Comparison of ENCODE assay signal across 9 mouse cellular contexts in genomic region chr12:85286941-85287340, GRCm38 (mm10). TPM values are rescaled to one million over a fixed set of nuclear protein-coding genes. Genes with fewer than 3 reads are reported as not detected.
A peak's percentile ranks its signal among the peaks of the same experiment; 100 is the strongest.
DNase-seq lines count a peak whose midpoint lies in the region; ATAC-seq and TF ChIP-seq lines count a peak whose summit lies in the region.
"Had no signal": no experiment of that assay in that cellular context is flagged by ENCODE, and none has a peak within 500 bp of the region (broad histone marks: within the 10 kb centered on the region; RNA-seq: fewer than 3 reads in every experiment).

No protein-coding gene starts in this region.

- no peak overlapping the region for H3K9ac ChIP-seq in hindbrain, embryonic 16.5 days (ENCODE audit: low read depth, low read length)
- H3K9ac ChIP-seq in MEL (ENCODE audit: control insufficient read depth, low read depth, low read length, poor library complexity, severe bottlenecking): no peak overlapping the region

- peaks cover 21% of the 10 kb centered on the region for H3K27me3 ChIP-seq in hindbrain, embryonic 10.5 days (ENCODE audit: insufficient read depth, poor library complexity, severe bottlenecking)
- H3K27me3 ChIP-seq in hindbrain, embryonic 16.5 days (replicated peaks; ENCODE audit: control insufficient read depth, insufficient read depth, low read length): no peaks in the 10 kb centered on the region
- H3K27me3 ChIP-seq in MEL (ENCODE audit: control insufficient read depth in 1 of 2, insufficient read depth in 2 of 2, low read length in 2 of 2): no peaks in the 10 kb centered on the region; a peak in 1 of 4 replicates

- TF ChIP-seq RAD21 in MEL (IDR thresholded peaks at IDR 0.05; ENCODE audit: low read depth, low read length): peak; percentile 79

- WGBS in hindbrain, embryonic 10.5 days: 32% methylated on average over 3 of the region's 5 CpGs
- WGBS in hindbrain, embryonic 16.5 days: 45% methylated on average over 2 of the region's 5 CpGs

- H3K9me3 ChIP-seq in hindbrain, embryonic 10.5 days: no peaks in the 10 kb centered on the region
- H3K9me3 ChIP-seq in hindbrain, embryonic 16.5 days (ENCODE audit: control insufficient read depth, low read length): no peaks in the 10 kb centered on the region
- H3K9me3 ChIP-seq in MEL (replicated peaks; ENCODE audit: insufficient read depth, low read length): no peaks in the 10 kb centered on the region

- no peak overlapping the region for H3K4me2 ChIP-seq in hindbrain, embryonic 16.5 days (ENCODE audit: low read length)

- peak; percentile 59 to 79 (median 62) for TF ChIP-seq CTCF in MEL (IDR thresholded peaks at IDR 0.05 in 2 of 3, conservative IDR thresholded peaks at IDR 0.05 in 1 of 3; ENCODE audit: control insufficient read depth in 1 of 3, insufficient read depth in 1 of 3, low read depth in 2 of 3, low read length in 3 of 3, poor library complexity in 1 of 3, severe bottlenecking in 1 of 3)

- peaks cover 17% of the 10 kb centered on the region for H3K4me1 ChIP-seq in hindbrain, embryonic 10.5 days (replicated peaks)
- H3K4me1 ChIP-seq in hindbrain, embryonic 16.5 days (ENCODE audit: control insufficient read depth, insufficient read depth, low read depth, low read length): peaks cover 11% of the 10 kb centered on the region
- peaks cover 7 to 9% of the 10 kb centered on the region in 2 experiments for H3K4me1 ChIP-seq in MEL (ENCODE audit: control insufficient read depth in 1 of 2, insufficient read depth in 2 of 2, low read length in 2 of 2)

- DNase-seq in hindbrain, embryonic 10.5 days (ENCODE audit: low spot score): peak; percentile 28
- peak; percentile 65 for DNase-seq in 3T3-L1 (ENCODE audit: low read depth, low spot score)
- DNase-seq in MEL (ENCODE audit: low read depth, low spot score): peak; percentile 66
- peak; percentile 51 for DNase-seq in lung, postnatal 36 days
- no peak for DNase-seq in urinary bladder, adult 18-20 months (ENCODE audit: low spot score in 2 of 2)
- no peak for DNase-seq in cerebellum, adult 8-10 months
- DNase-seq in urinary bladder, postnatal 4 days (ENCODE audit: low spot score in 2 of 2): no peak
- DNase-seq: right cerebral cortex, adult 18-20 months had no signal

- no peaks in the 10 kb centered on the region for H3K36me3 ChIP-seq in hindbrain, embryonic 10.5 days
- H3K36me3 ChIP-seq in hindbrain, embryonic 16.5 days (ENCODE audit: control insufficient read depth, insufficient read depth, low read length): no peaks in the 10 kb centered on the region
- peaks cover 0 to 5% of the 10 kb centered on the region in 2 experiments; a peak in 2 of 4 replicates for H3K36me3 ChIP-seq in MEL (ENCODE audit: control insufficient read depth in 1 of 2, insufficient read depth in 2 of 2, low read length in 2 of 2)

- H3K79me2 ChIP-seq in MEL (ENCODE audit: control insufficient read depth, insufficient read depth, low read length, poor library complexity): no peaks in the 10 kb centered on the region

- no peak overlapping the region for H3K4me3 ChIP-seq in hindbrain, embryonic 10.5 days
- no peak overlapping the region for H3K4me3 ChIP-seq in hindbrain, embryonic 16.5 days (ENCODE audit: low read length)
- no peak overlapping the region for H3K4me3 ChIP-seq in MEL (ENCODE audit: control insufficient read depth in 1 of 2, insufficient read depth in 1 of 2, low read depth in 2 of 2, low read length in 2 of 2)

- no peak for ATAC-seq in hindbrain, embryonic 16.5 days

- H3K27ac ChIP-seq in hindbrain, embryonic 10.5 days: no peak overlapping the region
- H3K27ac ChIP-seq in hindbrain, embryonic 16.5 days (ENCODE audit: low read depth, low read length): no peak overlapping the region
- no peak overlapping the region for H3K27ac ChIP-seq in MEL (ENCODE audit: control insufficient read depth, low read depth, low read length)

- TF ChIP-seq EP300 in MEL (IDR thresholded peaks at IDR 0.05; ENCODE audit: low read depth in 1 of 2, low read length in 2 of 2): no peak

- TF ChIP-seq POLR2A in MEL (IDR thresholded peaks at IDR 0.05; ENCODE audit: control insufficient read depth in 1 of 2, insufficient read depth in 1 of 2, low read depth in 1 of 2, low read length in 2 of 2, poor library complexity in 1 of 2): no peak

TF ChIP-seq in MEL, 35 proteins besides CTCF, POLR2A, EP300 and RAD21:
- TF ChIP-seq SMC3 (IDR thresholded peaks at IDR 0.05; ENCODE audit: low read depth, low read length) (peak; percentile 85), HCFC1 (IDR thresholded peaks at IDR 0.05; ENCODE audit: low read depth, low read length) (no peak), ZC3H11A (IDR thresholded peaks at IDR 0.05; ENCODE audit: low read depth, low read length) (peak; percentile 70), TAL1 (IDR thresholded peaks at IDR 0.05; ENCODE audit: low read length) (no peak), GATA1 (IDR thresholded peaks at IDR 0.05; ENCODE audit: low read depth, low read length) (no peak), NRF1 (IDR thresholded peaks at IDR 0.05; ENCODE audit: insufficient read depth, low read depth, low read length, poor library complexity, severe bottlenecking) (0 out of 2 replicates have a peak, but pooled peaks have one; percentile 3), ETS1 (IDR thresholded peaks at IDR 0.05; ENCODE audit: low read depth, low read length) (no peak), MAX (IDR thresholded peaks at IDR 0.05; ENCODE audit: low read length) (no peak)

RNA-seq across cellular contexts. Expression of gene Acyp1, which starts 1.3 kb away (rescaled TPM):
- polyA plus RNA-seq in hindbrain, embryonic 10.5 days (2016; fragmentation: Nextera tagmentation; extraction: Ambion mirVana): 59.2 and 75.5 TPM in 2 replicates
- 47.1 and 58.4 TPM in 2 replicates for polyA plus RNA-seq in hindbrain, embryonic 16.5 days (2015; fragmentation: Nextera tagmentation; extraction: Ambion mirVana)
- total RNA-seq in MEL (2012; rRNA removed): 51.2 and 54.5 TPM in 2 replicates
- polyA plus RNA-seq in MEL (2012; ENCODE audit: insufficient read depth in 1 of 2, insufficient read length in 2 of 2, low read depth in 1 of 2, low replicate concordance in 2 of 2, missing spikeins in 1 of 2): 10 to 100 TPM in 1 of 2 experiments, not detected in 1; 47.4 TPM

RNA-seq across cellular contexts. Expression of gene Zc2hc1c, which starts 1.4 kb away (rescaled TPM):
- polyA plus RNA-seq in hindbrain, embryonic 10.5 days (2016; fragmentation: Nextera tagmentation; extraction: Ambion mirVana): 1.1 and 1.7 TPM in 2 replicates
- 1.7 and 1.8 TPM in 2 replicates for polyA plus RNA-seq in hindbrain, embryonic 16.5 days (2015; fragmentation: Nextera tagmentation; extraction: Ambion mirVana)
- total RNA-seq in MEL (2012; rRNA removed): 0.03 and 0.04 TPM in 2 replicates
- polyA plus RNA-seq in MEL (2012; ENCODE audit: insufficient read depth in 1 of 2, insufficient read length in 2 of 2, low read depth in 1 of 2, low replicate concordance in 2 of 2, missing spikeins in 1 of 2): under 1 TPM in 1 of 2 experiments, not detected in 1; 0.39 TPM

RNA-seq across cellular contexts. Expression of gene Mlh3, which starts 16.5 kb away (rescaled TPM):
- 5.5 and 8.8 TPM in 2 replicates for polyA plus RNA-seq in hindbrain, embryonic 10.5 days (2016; fragmentation: Nextera tagmentation; extraction: Ambion mirVana)
- 7.6 and 8.7 TPM in 2 replicates for polyA plus RNA-seq in hindbrain, embryonic 16.5 days (2015; fragmentation: Nextera tagmentation; extraction: Ambion mirVana)
- total RNA-seq in MEL (2012; rRNA removed): 7.3 and 8.5 TPM in 2 replicates
- polyA plus RNA-seq in MEL (2012; ENCODE audit: insufficient read depth in 1 of 2, insufficient read length in 2 of 2, low read depth in 1 of 2, low replicate concordance in 2 of 2, missing spikeins in 1 of 2): 1 to 10 TPM in 1 of 2 experiments, not detected in 1; 8.6 TPM

RNA-seq across cellular contexts. Expression of gene Nek9, which starts 52.2 kb away (rescaled TPM):
- polyA plus RNA-seq in hindbrain, embryonic 10.5 days (2016; fragmentation: Nextera tagmentation; extraction: Ambion mirVana): 16.9 and 22.8 TPM in 2 replicates
- polyA plus RNA-seq in hindbrain, embryonic 16.5 days (2015; fragmentation: Nextera tagmentation; extraction: Ambion mirVana): 9.9 and 13.7 TPM in 2 replicates
- total RNA-seq in MEL (2012; rRNA removed): 19.0 and 23.4 TPM in 2 replicates
- 10 to 100 TPM in 1 of 2 experiments, not detected in 1; 32.2 TPM for polyA plus RNA-seq in MEL (2012; ENCODE audit: insufficient read depth in 1 of 2, insufficient read length in 2 of 2, low read depth in 1 of 2, low replicate concordance in 2 of 2, missing spikeins in 1 of 2)

Comparison
In these comparisons a context has a peak if more than half of its experiments do, and no peak if none do; other contexts are left out.
1. DNase-seq: peak in hindbrain, embryonic 10.5 days (single experiment), 3T3-L1 (single experiment), MEL (single experiment) and lung, postnatal 36 days (single experiment); none in urinary bladder, adult 18-20 months (0 of 2), cerebellum, adult 8-10 months (single experiment) and urinary bladder, postnatal 4 days (0 of 2).